Mouse (Mus musculus): ENCODE results near the gene Gm20388.

GRCm38 (mm10) chr8:122660022-122660421, 2749.4 kb downstream of the Gm20388 start:
- peak; percentile 59 for TF ChIP-seq CTCF (IDR thresholded peaks at IDR 0.05; ENCODE audit: borderline replicate concordance, extremely low read depth, insufficient read depth, insufficient read length)
- no peak for TF ChIP-seq POLR2A (IDR thresholded peaks at IDR 0.05; ENCODE audit: borderline replicate concordance, extremely low read depth, insufficient read depth, insufficient read length, poor library complexity, severe bottlenecking)

All from brain, embryonic 14.5 days (tissue).